Mouse (Mus musculus) liver, embryonic 11.5 days (tissue): ENCODE measurements around the gene Tmc4. TPM values are rescaled to one million over a fixed set of nuclear protein-coding genes. Genes with fewer than 3 reads are reported as not detected.

Source experiments
- ATAC-seq: fragments of 200-750 bp; cut with Nextera tagmentation; replicated peaks from 2 replicates; pipeline ENCODE4 v1.8.0; 2017; ENCODE audit warnings: moderate number of reproducible peaks, mild to moderate bottlenecking, moderate TSS enrichment, moderate library complexity; ENCODE audit not compliant: low FRiP score
- DNase-seq: peaks from one replicate; pipeline ENCODE4 v3.0.0-alpha.2; 2017; ENCODE audit warnings: low spot score
- H3K27ac ChIP-seq: fragments of 300-500 bp; sonication (generic); 2 replicates; pipeline ENCODE4 v1.5.1; 2014; ENCODE audit warnings: mild to moderate bottlenecking, low read depth, low read length, control low read depth
- H3K27me3 ChIP-seq: fragments of 300-500 bp; sonication (generic); replicated peaks from 2 replicates; pipeline ENCODE4 v1.6.1; 2014; ENCODE audit warnings: low read length, mixed read lengths; ENCODE audit not compliant: control insufficient read depth, insufficient read depth
- H3K36me3 ChIP-seq: fragments of 300-500 bp; sonication (generic); 2 replicates; pipeline ENCODE4 v1.6.1; 2014; ENCODE audit warnings: mild to moderate bottlenecking, low read length, moderate library complexity, mixed read lengths; ENCODE audit not compliant: control insufficient read depth, insufficient read depth
- H3K4me1 ChIP-seq: fragments of 300-500 bp; sonication (generic); replicated peaks from 2 replicates; pipeline ENCODE4 v1.6.1; 2014; ENCODE audit warnings: low read length, mixed read lengths; ENCODE audit not compliant: control insufficient read depth, insufficient read depth
- H3K4me2 ChIP-seq: fragments of 300-500 bp; sonication (generic); 2 replicates; pipeline ENCODE4 v1.6.1; 2014; ENCODE audit warnings: mild to moderate bottlenecking, control low read depth, moderate library complexity
- H3K4me3 ChIP-seq: fragments of 300-500 bp; sonication (generic); 2 replicates; pipeline ENCODE4 v1.5.1; 2014; ENCODE audit warnings: low read depth, low read length, control low read depth
- H3K9ac ChIP-seq: fragments of 300-500 bp; sonication (generic); 2 replicates; pipeline ENCODE4 v1.6.1; 2014; ENCODE audit warnings: low read depth, low read length, control low read depth
- H3K9me3 ChIP-seq: fragments of 300-500 bp; sonication (generic); 2 replicates; pipeline ENCODE4 v1.6.1; 2016; ENCODE audit warnings: low read length, inconsistent platforms, mixed read lengths; ENCODE audit not compliant: control insufficient read depth
- WGBS: fragments of 180-500 bp; shearing (Covaris S2); extraction: QIAGEN DNeasy Blood & Tissue Kit; methylation state at CpG from one replicate; pipeline ENCODE4 v1.1.7; 2014; 5-methylcytosine and 5-hydroxymethylcytosine counted together
- polyA plus RNA-seq: library from polyadenylated mRNA; unstranded; fragments of >200 nt; fragmentation: Nextera tagmentation; extraction: Ambion mirVana; gene quantifications from 2 replicates; pipeline ENCODE4 v1.2.1, GENCODE M21; 2014

The Tmc4 gene
- polyA plus RNA-seq, 1 experiment from 2014 or later = 10.0 TPM

- Histone ChIP-seq H3K27me3 (no peaks in the 10 kb centered on the region), H3K9me3 (no peaks in the 10 kb centered on the region), H3K4me2 (no peak overlapping the region), H3K9ac (no peak overlapping the region), H3K27ac (no peak overlapping the region), H3K4me3 (no peak overlapping the region), H3K4me1 (no peaks in the 10 kb centered on the region), H3K36me3 (peaks cover 11% of the 10 kb centered on the region)
- 83% methylated on average over 10 of the region's 10 CpGs for WGBS
- ATAC-seq = no peak
- DNase-seq = no peak
Observed at GRCm38 (mm10) chr7:3683908-3684550, 6.7 kb upstream of the Tmc4 start.

GRCm38 (mm10) chr7:3676371-3676770, 982 bp downstream of the Tmc4 start:
- H3K9me3 ChIP-seq = no peaks in the 10 kb centered on the region
- no peaks in the 10 kb centered on the region for H3K36me3 ChIP-seq
- no peak overlapping the region for H3K4me2 ChIP-seq
- no peak overlapping the region; the same call in 1 of the 2 replicates for H3K27ac ChIP-seq
- 82% methylated on average over 12 of the region's 12 CpGs for WGBS
- no peak overlapping the region for H3K4me3 ChIP-seq
- no peaks in the 10 kb centered on the region for H3K27me3 ChIP-seq
- no peaks in the 10 kb centered on the region; the same call in 1 of the 2 replicates for H3K4me1 ChIP-seq
- no peak for ATAC-seq
- H3K9ac ChIP-seq = no peak overlapping the region
- no peak for DNase-seq

GRCm38 (mm10) chr7:3675228-3675548, 2.2 kb downstream of the Tmc4 start:
- Histone ChIP-seq H3K36me3 (no peaks in the 10 kb centered on the region), H3K9me3 (no peaks in the 10 kb centered on the region), H3K4me1 (no peaks in the 10 kb centered on the region; the same call in 1 of the 2 replicates), H3K27me3 (no peaks in the 10 kb centered on the region), H3K4me3 (no peak overlapping the region), H3K27ac (no peak overlapping the region), H3K9ac (no peak overlapping the region), H3K4me2 (no peak overlapping the region)
- no peak for DNase-seq
- 53% methylated on average over 3 of the region's 3 CpGs for WGBS
- ATAC-seq = peak; percentile 21; the same call in 1 of the 2 replicates

DNA sequence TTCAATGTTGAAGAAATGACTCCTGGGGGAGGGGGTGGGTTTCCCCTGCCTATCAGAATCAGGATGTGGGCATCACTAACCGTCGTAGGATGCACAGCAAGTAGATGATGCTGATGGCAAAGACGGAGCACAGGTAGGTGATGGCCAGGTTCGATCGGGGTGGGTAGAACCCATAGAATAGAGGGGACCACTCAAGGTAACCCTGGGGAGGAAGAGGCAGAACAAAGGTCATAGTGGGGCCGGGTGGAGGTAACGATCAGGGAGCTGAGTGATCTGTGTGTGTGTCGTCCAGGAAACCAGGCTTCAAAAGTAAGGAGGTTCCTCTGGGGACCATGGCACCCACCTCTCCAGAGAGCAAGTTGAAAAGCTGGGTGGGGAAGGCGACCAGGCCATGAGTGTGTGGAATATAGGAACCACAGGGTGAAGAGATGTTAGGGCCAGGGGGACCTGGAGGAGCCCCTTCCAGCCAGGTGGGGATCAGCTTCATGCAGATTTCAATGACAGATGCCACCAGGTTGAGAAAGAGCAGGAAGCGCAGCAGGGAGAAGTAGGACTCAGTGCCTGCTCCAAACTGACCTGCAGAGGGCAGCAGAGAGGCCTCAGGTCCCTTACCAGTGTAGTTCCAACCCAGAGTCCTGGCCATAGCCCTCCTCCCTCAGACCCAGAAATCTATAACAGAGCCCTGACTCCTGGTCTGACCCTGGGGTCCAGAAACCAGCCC, 2.7 kb downstream of the Tmc4 start:
- no peak overlapping the region for H3K4me3 ChIP-seq
- H3K9ac ChIP-seq = no peak overlapping the region
- H3K4me2 ChIP-seq = no peak overlapping the region
- ATAC-seq (peak; percentile 84), DNase-seq (peak; percentile 67)
- WGBS = 59% methylated on average over 10 of the region's 10 CpGs
- H3K9me3 ChIP-seq = no peaks in the 10 kb centered on the region
- no peaks in the 10 kb centered on the region for H3K36me3 ChIP-seq
- H3K27ac ChIP-seq = no peak overlapping the region
- no peaks in the 10 kb centered on the region; the same call in 1 of the 2 replicates for H3K4me1 ChIP-seq
- H3K27me3 ChIP-seq = no peaks in the 10 kb centered on the region

DNA sequence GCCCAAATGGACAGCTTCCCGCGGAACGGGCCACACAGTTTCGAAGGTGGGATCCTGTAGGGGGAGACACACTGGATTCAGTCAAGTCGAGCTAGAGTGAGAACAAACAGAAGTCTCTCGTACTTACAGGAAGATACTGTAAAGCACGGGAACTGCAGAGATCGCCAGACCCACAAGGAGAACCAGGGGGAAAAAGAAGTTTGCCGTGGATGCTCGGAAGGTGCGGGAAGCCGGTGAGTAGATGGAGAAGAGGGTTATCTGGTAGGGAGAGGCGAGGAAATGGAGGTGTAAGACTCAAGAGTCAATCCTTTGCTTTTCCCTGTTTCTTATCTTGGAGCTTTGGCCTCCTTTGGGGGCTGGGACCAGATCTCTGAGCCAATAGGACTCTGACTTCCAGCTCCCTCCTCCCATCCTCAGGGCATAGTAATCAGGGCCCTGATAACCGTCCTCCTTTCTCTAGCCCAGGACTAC, 10.4 kb downstream of the Tmc4 start:
- Histone ChIP-seq H3K9ac (peak overlapping the region; percentile 66), H3K4me3 (peak overlapping the region; percentile 71), H3K27me3 (no peaks in the 10 kb centered on the region), H3K4me1 (peaks cover 14% of the 10 kb centered on the region), H3K27ac (peak overlapping the region; percentile 46; the same call in 1 of the 2 replicates), H3K4me2 (peak overlapping the region; percentile 92), H3K36me3 (peaks cover 8% of the 10 kb centered on the region; the same call in 1 of the 2 replicates), H3K9me3 (no peaks in the 10 kb centered on the region)
- DNase-seq = no peak
- peak; percentile 30 for ATAC-seq
- 18% methylated on average over 14 of the region's 14 CpGs for WGBS

GRCm38 (mm10) chr7:3665215-3666114, 11.9 kb downstream of the Tmc4 start, which contains the start of gene Leng1:
Gene Leng1, minus strand, starts transcription at chr7:3665840.
- peak; percentile 84 for DNase-seq
- peak; percentile 96 for ATAC-seq
- Histone ChIP-seq H3K4me2 (peak within 1 kb of the TSS; percentile 92), H3K36me3 (peaks cover 19% of the 10 kb centered on the region), H3K9ac (peak within 1 kb of the TSS; percentile 82), H3K9me3 (no peaks in the 10 kb centered on the region), H3K4me3 (peak within 1 kb of the TSS; percentile 71), H3K27me3 (no peaks in the 10 kb centered on the region), H3K27ac (peak within 1 kb of the TSS; percentile 93), H3K4me1 (peaks cover 14% of the 10 kb centered on the region)
- 3% methylated on average over 45 of the region's 45 CpGs for WGBS

DNA sequence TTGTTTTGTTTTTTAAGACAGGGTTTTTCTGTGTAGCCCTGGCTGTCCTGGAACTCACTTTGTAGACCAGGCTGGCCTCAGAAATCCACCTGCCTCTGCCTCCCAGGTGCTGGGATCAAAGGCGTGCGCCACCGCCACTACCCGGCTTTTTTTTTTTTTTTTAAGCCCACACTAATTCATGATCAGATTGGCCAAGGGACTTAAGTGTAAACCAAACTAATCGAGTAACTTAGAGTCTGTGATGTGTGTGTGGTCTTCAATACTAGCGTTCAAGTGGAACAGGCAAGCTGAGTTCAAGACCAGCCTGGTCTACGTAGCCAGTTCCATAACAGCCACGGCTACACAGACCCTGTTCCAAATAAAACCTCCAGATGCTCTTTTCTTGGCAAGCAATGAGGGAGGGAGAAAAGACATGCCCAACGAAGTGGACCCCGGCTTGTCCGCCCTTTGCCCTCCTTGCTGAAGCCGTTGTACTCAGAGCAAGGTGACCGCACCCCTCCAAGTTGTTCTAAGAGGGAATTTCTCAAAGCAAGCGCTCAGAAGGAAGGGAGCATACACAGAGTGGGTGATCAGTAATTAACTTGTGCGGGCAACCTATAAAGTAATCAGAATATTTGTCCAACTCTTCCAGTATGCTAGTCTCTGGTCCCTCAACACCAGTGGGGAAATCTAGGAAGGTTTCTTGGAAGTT, 12.7 kb downstream of the Tmc4 start:
- WGBS = 28% methylated on average over 15 of the region's 15 CpGs
- DNase-seq = peak; percentile 49
- Histone ChIP-seq H3K9me3 (no peaks in the 10 kb centered on the region), H3K27me3 (no peaks in the 10 kb centered on the region), H3K4me1 (peaks cover 14% of the 10 kb centered on the region), H3K4me2 (peak overlapping the region; percentile 92), H3K36me3 (peaks cover 27% of the 10 kb centered on the region), H3K4me3 (peak overlapping the region; percentile 71), H3K9ac (peak overlapping the region; percentile 82), H3K27ac (peak overlapping the region; percentile 79)
- peak; percentile 50 for ATAC-seq

DNA sequence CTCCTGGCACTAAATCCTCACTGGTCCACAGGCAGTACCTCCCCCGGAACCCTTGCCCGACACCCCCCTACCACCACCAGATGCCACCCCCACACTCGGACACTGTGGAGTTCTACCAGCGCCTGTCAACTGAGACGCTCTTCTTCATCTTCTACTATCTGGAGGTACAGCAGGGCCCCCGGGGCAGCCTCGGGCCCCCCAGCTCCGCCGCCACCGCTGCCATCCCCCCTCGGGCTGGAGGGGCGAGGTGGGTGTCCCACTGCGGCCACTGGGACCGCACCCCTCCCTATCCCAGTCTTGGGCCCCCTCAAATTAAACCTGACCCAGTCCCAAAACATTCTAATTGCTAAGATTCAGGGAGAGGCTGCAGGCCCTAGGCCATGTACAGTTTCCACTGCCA, 18.8 kb downstream of the Tmc4 start:
- 93% methylated on average over 14 of the region's 14 CpGs for WGBS
- no peak for DNase-seq
- Histone ChIP-seq H3K36me3 (peaks cover 84% of the 10 kb centered on the region), H3K4me2 (no peak overlapping the region), H3K9ac (no peak overlapping the region), H3K27ac (no peak overlapping the region), H3K9me3 (no peaks in the 10 kb centered on the region), H3K4me1 (peaks cover under 1% of the 10 kb centered on the region; the same call in 1 of the 2 replicates), H3K4me3 (no peak overlapping the region), H3K27me3 (no peaks in the 10 kb centered on the region)
- no peak for ATAC-seq
